Mouse (Mus musculus) gastrocnemius, postnatal 14 days (tissue): Measurements from ENCODE around the gene Acsl1. TPM values are rescaled to one million over a fixed set of nuclear protein-coding genes. Genes with fewer than 3 reads are reported as not detected.

Source experiments
- total RNA-seq, 2 experiments: library from RNA; stranded (reverse); gene quantifications; 2 replicates each; pipeline ENCODE4 v1.2.3; 2021

Acsl1 gene
- total RNA-seq, 2 experiments from 2014 or later = 239 to 291 TPM

Other genes starting within 250 kb of the Acsl1 start
- gene Helt, start 176.4 kb upstream of the Acsl1 start, total RNA-seq = under 1 TPM; 0.72 to 0.93 TPM
- gene Cenpu, start 81.0 kb downstream of the Acsl1 start, total RNA-seq = 1 to 10 TPM in 1 of 2 experiments, under 1 TPM in 1; 0.55 to 1.1 TPM
- 1 to 10 TPM; 2.7 to 2.8 TPM for gene Primpol, start 146.2 kb downstream of the Acsl1 start, total RNA-seq
- gene Casp3, start 146.3 kb downstream of the Acsl1 start, total RNA-seq = 1 to 10 TPM; 5.5 to 9.8 TPM